Mouse (Mus musculus): ENCODE measurements around the gene Pex3.

DNA sequence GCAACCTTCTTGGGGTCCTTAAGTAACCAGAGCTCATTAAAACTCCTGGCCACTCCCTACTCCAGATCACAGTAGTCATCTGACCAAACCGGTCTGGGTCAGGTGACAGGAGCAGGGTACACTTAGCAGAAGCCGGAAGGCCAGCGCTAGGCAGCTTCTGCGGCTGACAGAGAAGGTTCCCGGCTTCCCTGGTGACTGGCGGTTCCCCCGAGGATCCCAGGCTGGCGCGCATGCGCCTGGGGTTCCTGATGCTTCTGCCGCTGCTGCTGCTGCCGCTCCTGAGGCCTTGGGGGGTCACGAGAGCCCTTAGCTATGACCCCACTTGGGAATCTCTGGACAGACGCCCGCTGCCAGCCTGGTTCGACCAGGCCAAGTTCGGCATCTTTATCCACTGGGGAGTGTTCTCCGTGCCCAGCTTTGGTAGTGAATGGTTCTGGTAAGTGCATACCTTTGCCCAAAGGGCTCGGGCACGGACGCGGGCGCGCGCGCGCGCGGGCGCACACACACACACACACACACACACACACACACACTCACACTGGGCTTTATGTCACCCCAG, 51.9 kb downstream of the Pex3 start:
- no peak for TF ChIP-seq CTCF (IDR thresholded peaks at IDR 0.05; ENCODE audit: control insufficient read depth, insufficient read depth, insufficient read length)
- no peak for TF ChIP-seq MAX (IDR thresholded peaks at IDR 0.05)
- TF ChIP-seq MYOD1 (IDR thresholded peaks at IDR 0.05; ENCODE audit: control insufficient read depth, insufficient read length, low read depth): no peak
- TF ChIP-seq USF1 (IDR thresholded peaks at IDR 0.05; ENCODE audit: low read depth): peak; percentile 39
- no peak for TF ChIP-seq CEBPB (IDR thresholded peaks at IDR 0.05; ENCODE audit: low read depth)
- TF ChIP-seq FOSL1 (IDR thresholded peaks at IDR 0.05; ENCODE audit: insufficient read depth, low read length, poor library complexity, severe bottlenecking): no peak
- TF ChIP-seq MYOG (IDR thresholded peaks at IDR 0.05; ENCODE audit: control insufficient read depth, extremely low read depth, insufficient read length): no peak
